Mouse (Mus musculus) c-Kit-negative CD71-positive TER-119-positive erythroid progenitor cells, embryonic 14.5 days (primary cell): ENCODE measurements at regions not wholly inside any gene's neighbourhood (a gene's known extent, or its start where the extent isn't known, plus 50 kb on each side); places are given as distances from the start of the nearest gene placed in this dataset.

Experiments
- DNase-seq: peaks from one replicate; pipeline ENCODE4 v3.0.0-alpha.2; 2013; ENCODE audit warnings: low read depth, low spot score

DNA sequence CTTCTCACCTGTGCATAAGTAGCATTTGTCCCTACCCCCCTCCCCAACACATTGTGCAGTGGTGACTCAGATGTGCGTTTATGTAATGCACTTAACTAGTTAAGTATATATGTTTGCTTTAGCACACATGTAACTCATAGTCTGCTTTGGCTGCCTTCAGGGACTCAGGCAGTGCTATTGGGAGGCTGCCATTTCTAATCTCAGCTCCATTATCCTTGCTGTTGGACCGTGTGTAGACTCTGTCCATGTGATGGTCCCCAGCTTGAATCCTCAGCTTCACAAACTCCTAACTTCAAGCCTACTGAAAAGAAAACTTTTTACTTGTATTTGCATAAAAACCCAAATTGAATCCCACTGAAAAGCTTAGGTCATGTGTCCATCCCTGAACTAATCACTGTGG is 194.7 kb upstream of the Ppp2r3a start:
- DNase-seq = no peak

DNA sequence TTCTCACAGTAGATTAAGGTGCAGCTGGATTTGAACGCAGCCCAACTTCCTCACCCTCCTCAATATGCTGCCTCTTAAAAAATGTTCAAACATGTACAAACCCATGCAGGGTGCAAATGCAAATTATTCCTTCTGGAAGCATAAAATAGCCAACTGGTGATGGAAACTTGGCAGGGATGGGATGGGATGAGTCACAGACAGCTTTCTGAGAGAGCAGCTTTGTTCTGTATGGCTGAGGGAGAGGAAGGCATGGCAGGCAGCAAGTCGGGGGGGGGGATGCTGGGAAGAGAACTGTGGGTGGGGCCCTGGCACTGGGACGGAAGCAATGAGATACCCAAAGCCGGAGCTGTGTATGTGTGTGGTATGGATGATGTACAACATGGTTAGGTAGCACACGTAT is 194.2 kb upstream of the Ppp2r3a start:
- no peak for DNase-seq

- no peak for DNase-seq
Measured at GRCm38 (mm10) chr9:101445293-101445692, 193.7 kb upstream of the Ppp2r3a start.

DNA sequence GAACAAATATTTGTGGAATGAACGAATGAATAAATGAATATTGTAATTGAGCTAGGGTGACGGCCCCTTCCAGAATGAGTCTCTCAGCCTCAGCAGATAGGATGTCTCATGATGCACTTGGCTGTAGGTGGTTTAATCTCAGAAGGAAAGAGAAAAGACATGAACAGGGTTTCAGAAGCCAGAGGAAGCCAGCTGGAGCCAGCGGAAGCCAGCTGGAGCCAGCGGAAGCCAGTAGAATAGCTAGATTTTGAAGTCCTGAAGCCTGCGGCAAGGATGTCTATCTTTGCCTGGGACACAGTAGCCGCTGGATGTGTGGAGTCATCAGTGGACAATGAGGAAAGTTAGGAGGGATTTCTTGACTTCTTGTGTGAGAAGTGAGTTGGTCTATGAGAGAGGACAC is 188.3 kb upstream of the Ppp2r3a start:
- DNase-seq = no peak

DNA sequence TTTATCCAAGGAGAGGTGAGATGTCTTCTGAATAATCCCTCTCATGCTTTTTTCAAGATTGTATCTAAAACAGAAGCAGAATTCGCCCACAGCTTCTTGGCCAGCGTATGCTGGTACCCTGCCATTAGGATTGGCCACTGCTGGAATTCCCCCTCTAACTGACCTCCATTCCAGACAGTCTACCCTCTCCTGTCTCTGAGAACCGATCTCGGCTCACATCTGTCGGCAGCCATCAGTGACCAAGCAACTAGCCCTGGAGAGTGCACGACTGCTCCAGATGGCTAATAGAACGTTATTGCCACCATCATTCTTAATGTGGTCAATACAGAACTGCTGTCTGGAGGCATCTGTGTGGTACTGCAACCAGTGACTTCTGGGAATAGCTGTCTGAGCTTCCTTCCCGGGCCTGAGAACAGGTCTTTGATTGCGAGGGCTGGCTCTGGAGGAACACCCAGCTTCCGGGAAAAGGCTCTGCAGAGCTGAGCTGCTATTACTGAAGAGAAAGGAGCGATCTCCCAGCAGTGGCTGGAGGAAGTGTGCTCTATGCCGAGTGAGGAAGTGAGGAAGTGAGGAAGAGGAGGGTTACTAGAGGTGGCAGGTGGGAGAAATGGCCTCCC is 187.1 kb upstream of the Ppp2r3a start:
- DNase-seq = no peak

GRCm38 (mm10) chr9:101424974-101425670 is 173.5 kb upstream of the Ppp2r3a start:
- no peak for DNase-seq

DNA sequence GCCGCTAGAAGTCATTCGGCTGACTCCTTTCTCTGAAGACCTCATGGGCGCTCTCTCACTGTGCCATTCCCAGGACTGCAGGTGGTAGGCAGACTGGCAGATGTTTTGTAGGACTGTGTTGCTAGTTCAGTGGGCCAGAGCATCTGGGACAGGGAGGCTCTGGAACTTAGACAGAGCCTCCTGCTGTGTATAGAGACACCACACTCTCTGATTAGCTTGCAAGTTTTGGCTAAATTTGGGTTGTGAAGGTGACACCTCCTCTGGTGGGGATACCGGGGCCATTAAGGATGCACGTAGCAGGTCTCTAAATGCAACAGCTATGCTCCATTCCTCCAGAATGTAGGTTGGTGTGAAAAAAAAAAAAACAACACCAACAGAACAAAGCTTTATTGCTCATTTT is 171.4 kb upstream of the Ppp2r3a start:
- no peak for DNase-seq

- DNase-seq = no peak
Measured at GRCm38 (mm10) chr9:101422006-101422405, 170.4 kb upstream of the Ppp2r3a start.

DNA sequence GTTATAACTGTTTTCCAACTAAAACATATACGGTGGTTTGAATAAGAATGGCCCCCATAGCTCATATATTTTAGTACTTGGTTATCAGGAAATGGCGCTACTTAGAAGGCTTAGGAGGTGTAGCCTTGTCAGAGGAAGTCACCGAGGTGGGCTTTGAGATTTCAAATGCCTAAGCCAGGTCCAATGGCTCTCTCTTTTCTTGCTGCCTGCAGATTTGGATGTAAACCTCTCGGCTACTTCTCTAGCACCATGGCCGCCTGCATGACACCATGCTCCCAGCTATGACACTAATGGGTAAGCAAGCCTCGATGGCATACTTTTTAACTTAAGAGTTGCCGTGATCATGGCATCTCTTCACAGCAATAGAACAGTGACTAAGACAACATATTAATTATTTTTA is 169.5 kb upstream of the Ppp2r3a start:
- no peak for DNase-seq

- no peak for DNase-seq
Measured at GRCm38 (mm10) chr9:101420181-101420580, 168.6 kb upstream of the Ppp2r3a start.

DNA sequence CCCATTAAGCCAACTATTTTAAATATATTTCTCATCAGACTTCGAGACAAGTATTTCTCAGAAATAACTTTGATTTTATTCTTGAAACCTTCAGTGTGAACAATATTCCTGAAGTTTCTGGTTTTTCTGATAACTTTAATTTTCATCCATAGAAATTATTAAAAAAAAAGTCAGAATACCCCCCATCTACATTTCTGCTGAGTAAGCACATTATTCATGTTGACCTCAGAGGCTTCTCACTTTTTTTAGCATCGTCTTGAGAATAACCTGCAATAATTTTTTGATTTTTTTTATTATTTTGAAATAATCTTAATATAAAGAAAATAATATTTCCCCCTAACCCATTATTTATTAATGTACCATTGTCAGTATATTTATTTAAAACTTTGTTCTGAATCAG is 166.1 kb upstream of the Ppp2r3a start:
- DNase-seq = no peak

DNA sequence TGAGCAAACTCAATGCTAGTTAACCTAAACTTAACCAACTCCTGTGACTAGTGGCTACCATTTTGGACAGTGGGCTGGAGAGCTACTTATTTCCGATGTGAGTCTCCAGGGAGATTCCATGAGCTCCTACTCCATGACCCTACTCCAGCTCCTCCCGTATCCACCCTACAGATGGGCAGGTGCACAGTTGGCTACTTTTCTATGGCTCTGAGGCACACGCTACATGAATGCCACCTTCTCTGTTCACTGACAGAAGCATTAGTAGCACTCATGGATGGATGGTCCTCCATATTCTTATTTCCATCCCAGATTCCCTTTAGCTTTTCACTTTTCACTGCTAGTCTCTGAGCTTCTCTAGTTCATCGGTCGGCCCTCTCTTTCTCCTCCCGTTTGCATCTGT is 164.7 kb upstream of the Ppp2r3a start:
- no peak for DNase-seq

- DNase-seq = no peak
Measured at GRCm38 (mm10) chr9:101413071-101413633, 161.6 kb upstream of the Ppp2r3a start.

GRCm38 (mm10) chr9:101411951-101412350 is 160.4 kb upstream of the Ppp2r3a start:
- no peak for DNase-seq

DNA sequence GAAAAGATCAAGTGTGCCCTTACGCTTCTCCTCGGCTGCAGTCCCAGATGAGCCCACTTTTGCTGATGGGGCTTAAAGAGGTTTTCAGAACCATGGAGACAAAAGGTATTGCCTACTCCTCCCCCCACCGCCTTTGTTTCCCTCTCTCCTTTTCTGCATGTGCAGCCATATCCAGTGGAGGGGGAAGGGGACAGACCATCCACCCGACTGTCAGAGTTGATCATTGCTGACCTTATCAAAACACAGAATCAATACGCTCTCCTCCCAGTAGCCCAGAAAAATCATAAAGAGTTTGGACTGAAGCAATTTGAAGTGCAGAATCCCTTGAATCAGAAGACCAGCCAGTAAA is 159.9 kb upstream of the Ppp2r3a start:
- no peak for DNase-seq

DNA sequence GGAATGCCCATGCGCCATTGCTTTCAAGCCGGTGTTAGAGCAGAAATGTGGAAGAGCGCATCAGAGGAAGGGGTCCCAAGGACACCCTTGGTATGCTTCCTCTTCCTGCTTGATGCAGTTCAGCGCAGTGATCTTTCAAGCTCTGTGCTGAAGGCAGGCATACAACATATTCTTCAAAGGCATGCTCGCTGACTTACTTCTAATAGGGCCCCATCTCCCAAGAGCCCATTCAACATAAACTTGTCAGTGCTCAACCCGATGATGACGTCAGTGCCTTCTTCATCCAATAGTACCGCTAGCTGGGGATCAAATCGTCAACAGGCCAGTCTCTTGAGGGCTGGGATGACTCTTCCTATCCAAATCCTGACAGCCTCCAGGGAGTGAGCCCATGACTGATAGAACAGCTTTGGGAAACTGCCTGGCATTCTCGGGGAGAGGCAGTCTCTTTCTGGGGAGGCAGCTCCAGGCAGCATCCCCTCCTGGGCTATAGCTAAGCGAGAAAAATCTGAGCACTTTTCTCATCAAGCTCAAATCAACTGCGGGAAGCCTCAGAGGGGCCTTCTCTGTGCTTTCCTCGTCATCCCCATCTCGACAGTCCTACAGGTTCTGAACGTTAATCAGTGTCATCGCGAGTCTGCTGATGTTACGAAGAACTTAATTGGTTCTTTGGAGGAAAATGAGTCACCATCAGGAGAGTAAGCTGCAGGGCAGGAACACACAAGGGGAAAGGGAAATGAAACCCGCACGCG is 159.4 kb upstream of the Ppp2r3a start:
- no peak for DNase-seq

DNA sequence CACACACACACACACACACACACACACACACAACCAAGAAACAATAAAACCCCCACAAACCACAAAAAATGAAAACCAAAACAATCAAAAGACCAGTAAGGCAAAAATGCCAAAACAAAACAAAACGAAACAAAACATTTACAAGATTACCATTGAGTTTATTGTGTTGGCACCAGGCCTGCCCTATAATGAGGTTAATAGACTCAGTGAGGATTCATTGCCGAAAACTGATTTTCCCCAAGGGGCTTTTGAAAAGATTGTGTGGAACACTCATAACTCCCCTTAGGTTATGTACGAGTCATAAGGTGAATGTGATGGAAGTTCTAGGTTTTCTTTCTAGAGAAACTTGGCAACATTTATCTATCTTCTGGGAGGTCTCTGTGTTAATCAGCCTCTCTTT is 158.8 kb upstream of the Ppp2r3a start:
- no peak for DNase-seq

DNA sequence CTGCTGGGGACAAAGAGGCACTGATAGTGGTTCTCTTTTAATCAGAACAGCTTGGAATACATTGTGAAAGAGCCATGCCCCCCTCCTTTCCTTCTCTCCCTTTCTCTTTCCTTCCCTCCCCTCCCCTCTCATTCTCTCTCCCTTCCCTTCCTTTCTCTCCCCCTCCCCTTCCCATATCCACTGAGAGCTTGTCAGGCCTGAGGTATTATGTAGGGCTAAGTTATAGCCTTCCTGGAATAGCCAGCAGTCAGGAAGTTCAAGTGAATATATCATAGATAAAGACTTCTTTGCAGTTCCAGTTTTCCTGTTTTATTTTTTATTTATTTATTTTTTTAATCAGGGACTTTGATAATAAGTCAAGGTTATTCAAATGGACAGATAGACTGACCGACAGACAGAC is 156.5 kb upstream of the Ppp2r3a start:
- DNase-seq = no peak

GRCm38 (mm10) chr9:101407141-101407540 is 155.5 kb upstream of the Ppp2r3a start:
- DNase-seq = no peak

DNA sequence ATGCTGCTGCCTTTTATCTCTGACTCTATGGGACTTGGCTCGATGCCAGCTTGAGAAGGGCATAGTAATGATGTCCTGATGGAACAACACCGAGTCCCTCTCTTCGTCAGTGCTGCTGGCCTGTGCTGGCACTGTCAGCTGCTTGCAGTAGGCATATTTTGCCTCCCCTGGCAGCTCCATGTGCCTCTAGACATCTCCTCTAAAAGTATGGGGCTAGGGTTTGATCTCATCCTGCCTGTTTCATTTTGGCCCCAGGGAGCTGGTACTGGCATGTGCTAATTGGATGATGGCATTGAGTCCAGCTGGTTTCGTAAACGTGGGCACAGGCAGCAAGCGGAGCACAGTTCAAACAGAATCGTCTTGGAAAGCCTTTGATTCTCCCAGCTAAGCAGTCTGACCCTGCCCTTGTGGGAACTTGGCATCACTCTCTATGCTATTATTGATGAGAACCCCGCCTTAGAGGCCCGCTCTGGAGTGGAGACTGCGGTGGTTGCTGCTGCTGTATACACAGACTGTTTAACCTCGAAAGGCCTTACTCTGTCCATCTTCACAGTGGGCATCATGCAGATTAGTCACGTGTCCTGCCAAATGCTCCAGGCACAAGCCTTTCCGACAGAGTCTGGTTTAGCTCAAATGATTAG is 153.0 kb upstream of the Ppp2r3a start:
- DNase-seq = no peak

- no peak for DNase-seq
Measured at GRCm38 (mm10) chr9:101404034-101404433, 152.4 kb upstream of the Ppp2r3a start.

GRCm38 (mm10) chr9:101402544-101403194 is 151.1 kb upstream of the Ppp2r3a start:
- no peak for DNase-seq
